Mouse (Mus musculus) erythroblast, embryonic 14.5 days (primary cell): ENCODE measurements around the gene Tmem219.

Experiments
- GATA1 ChIP-seq: IDR thresholded peaks from 2 replicates; pipeline ENCODE4 v1.6.1; 2012; ENCODE audit warnings: low read length, inconsistent platforms, mixed read lengths
- TAL1 ChIP-seq: IDR thresholded peaks from 3 replicates; pipeline ENCODE4 v1.6.1; 2012; ENCODE audit warnings: low read length, inconsistent platforms, mixed read lengths

DNA sequence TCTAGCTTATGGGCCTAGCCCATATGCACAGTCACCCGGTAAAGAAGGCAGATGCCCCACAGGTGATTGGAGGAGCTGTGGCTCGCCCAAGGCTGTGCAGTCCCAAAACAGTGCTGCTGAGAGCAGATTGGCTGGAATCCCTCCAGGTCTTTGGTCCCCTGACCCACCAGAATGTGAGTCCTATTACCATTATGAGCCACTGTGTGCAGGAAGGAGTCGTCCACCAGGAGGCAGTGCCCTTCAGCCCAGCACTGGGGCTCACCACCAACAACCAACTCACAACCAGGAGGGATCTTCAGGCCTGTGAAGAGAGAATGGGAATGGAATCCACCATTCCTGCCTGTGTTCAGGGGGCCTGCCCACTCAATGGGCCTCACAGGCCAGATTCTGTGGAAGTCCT, 23.8 kb upstream of the Tmem219 start:
- no peak for TF ChIP-seq GATA1
- TF ChIP-seq TAL1, result no peak
